Mouse (Mus musculus) gastrocnemius, postnatal 14 days (tissue): ENCODE measurements around the gene Gm21970. TPM values are rescaled to one million over a fixed set of nuclear protein-coding genes. Genes with fewer than 3 reads are reported as not detected.
A peak's percentile ranks its signal among the peaks of the same experiment; 100 is the strongest.

ENCODE experiments used
- DNase-seq: peaks from one replicate; pipeline ENCODE4 v3.0.0; 2021; ENCODE audit warnings: mixed read lengths
- intact Hi-C: fragments of 180-260 bp; cut with DNase I; formaldehyde crosslinking; loops from one replicate; pipeline ENCODE4 v1.15.1; 2025; ENCODE audit warnings: low total_unique reads
- total RNA-seq, 2 experiments: library from RNA; stranded (reverse); gene quantifications; 2 replicates each; pipeline ENCODE4 v1.2.3; 2021

The Gm21970 gene
- total RNA-seq, 2 experiments from 2014 or later, result not detected

DNA sequence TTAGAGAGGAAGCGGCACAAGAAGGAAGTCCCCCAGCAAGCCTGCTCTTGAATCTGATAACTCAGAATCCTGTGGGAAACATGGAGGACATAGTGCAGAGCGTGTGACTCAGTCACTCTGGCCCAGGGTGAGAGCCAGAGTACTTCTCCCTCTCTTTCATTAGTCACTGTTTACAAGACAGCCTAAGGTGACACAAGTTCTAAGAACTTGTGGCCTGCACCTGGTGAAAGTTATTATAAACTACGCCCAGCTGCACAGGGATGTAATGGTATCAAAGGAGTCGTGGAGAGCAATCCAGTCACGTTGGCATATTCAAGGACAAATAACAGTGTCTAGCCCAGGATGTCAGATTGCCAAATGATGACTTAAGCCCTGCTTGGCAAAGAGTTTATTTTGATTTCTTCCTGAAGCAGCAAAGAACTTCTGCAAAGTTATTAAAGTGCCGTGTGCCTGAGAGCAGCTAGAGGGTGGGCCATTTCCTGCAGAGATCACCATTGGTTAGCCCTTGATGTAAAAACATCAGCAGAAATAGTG, 60.9 kb downstream of the Gm21970 start:
- intact Hi-C loops, result no loop called here
- DNase-seq, result no peak

DNA sequence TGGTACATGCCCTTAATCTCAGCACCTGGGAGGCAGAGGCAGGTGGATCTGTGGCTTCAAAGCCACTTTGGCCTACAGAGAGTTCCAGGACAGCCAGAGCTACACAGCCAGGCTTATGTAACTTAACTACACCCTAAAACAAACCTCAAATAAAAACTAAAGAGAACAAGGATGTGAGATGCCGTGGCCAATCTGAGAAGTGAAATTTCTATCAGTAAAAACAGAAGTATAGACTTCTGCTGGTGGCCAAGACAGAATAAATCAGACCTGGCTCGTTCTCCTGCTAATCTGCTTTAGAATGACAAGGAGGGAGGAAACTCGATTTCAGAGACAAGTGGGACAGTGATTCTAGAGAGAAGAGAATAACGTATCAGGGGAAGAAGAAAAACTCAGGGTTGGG, 64.3 kb downstream of the Gm21970 start:
- intact Hi-C loops, result no loop called here

DNA sequence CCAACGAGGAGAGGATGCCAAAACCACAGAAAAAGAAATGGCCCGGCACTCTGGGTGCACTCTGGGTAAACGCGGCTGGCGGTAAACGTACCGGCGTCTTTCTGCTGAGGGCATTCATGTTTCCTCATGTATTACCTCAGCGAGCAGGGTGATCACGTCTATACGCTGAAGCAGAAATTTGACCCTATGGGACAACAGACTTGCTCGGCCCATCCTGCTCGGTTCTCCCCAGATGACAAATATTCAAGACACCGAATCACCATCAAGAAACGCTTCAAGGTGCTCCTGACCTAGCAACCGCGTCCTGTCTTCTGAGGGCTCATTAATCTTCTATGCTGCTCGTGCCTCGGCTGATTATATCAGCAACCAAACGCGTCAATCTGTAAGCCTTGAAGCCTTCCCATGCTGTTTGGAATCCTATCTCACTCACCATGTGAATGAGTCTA, 66.8 kb downstream of the Gm21970 start:
- no peak for DNase-seq
- intact Hi-C loops, result no loop called here

More for the DNA sequence above, 64.3 kb downstream of the Gm21970 start:
- no peak for DNase-seq

DNA sequence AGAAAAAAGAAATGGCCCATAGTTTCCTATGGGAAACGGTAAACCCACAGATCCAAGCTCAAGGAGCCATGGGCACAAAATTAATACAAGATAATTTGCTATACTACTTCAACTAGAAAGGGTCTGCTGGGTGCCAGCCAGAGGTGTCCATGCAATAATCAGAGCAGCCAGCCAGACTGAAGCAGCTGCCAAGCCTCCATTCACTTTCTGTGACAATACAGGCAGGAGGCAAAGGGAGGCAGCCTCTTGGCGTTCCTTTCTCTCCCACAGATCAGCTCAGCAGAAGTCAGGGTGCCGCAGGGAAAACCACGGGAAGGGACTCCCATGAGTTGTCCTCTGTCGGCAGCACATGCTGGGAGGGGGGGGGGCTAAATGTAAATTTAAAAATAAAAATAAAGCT, 67.5 kb downstream of the Gm21970 start:
- intact Hi-C loops, result no loop called here
- DNase-seq, result no peak

DNA sequence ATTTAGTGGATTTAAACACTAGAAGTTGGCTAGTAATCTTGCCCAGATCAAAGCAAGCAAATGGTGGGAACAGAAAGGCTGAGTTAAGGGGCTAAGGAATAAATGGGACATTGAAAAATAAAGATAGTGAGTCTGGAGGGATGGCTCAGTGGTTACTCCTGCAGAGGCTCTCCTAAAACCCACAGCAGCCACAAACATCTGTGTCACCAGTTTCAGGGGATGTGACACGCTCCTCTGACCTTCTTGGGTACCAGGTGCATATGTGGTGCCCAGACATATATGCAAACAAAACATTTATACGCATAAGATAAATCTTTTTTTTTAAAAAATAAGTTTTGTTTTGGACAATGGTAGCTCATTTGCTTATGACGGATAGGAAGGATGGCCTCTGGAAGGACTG, 67.9 kb downstream of the Gm21970 start:
- intact Hi-C loops, result no loop called here
- DNase-seq, result no peak

DNA sequence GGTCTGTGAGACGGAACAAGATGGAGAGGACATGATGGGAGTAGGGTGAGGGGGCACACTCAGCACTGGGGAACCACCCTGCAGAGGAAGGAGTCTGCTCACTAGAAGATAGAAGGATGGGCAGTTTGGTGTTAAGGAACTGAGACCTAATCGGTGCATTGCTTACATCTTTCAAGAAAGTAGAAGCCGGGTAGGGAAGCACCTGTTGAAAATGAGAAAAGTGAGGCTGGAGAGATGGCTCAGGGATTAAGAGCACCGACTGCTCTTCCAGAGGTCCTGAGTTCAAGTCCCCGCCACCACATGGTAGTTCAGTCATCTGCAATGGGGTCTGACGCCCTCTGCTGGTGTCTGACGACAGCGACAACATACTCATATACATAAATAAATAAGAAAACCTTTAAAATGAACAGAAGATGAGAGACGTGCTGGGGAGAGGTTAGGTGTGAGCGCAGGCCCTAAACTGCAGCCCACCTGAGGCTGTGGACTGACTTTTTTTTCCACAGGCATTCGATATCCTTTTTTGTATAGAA, 68.4 kb downstream of the Gm21970 start:
- intact Hi-C loops, result no loop called here
- DNase-seq, result no peak

DNA sequence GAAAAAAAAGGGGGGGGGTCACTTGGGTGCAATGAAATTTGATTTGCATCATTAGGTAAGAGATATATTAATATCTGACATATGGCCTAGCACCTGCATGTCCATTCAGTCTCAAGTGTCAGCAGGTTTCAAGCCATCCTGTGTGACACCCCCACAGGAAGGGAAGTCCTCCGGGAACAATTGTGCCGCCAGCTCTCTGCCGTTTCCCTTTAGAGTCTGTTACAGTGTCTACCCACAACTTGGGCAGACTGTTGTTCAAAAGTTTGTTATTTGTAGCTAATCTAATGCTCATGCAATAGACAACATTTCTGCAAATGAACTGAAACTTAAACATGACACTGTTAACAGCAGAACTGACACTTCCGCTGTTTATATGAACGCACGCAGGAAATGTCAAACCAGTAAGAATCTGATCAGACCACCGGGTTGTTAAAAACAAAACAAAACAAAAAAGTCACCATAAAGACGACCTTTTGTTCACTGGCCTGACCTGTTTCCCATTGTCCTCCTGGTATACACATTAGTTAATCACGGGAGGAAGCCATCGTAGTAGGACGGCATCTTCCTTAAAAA, 69.6 kb downstream of the Gm21970 start:
- no peak for DNase-seq
- intact Hi-C loops, result no loop called here

DNA sequence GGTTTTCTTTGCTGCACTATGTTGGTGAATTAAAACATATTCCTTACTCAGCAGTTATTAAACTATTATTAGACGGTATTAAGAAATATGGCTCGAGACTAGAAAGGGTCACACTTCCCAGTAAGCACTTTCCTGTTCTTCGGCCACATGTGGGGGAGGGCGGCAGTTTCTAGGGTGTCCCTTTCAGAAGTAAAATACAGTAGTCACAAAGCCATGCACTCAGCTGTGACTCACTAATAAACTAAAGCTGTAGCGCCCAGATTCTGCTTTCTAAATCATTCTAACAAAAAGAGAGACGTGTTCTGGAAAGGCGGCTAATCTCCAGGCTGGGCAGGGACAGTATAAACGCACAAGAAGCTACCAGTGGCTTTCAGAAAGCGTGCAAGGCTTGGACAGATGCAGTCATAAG, 70.3 kb downstream of the Gm21970 start:
- DNase-seq, result no peak
- intact Hi-C loops, result no loop called here

DNA sequence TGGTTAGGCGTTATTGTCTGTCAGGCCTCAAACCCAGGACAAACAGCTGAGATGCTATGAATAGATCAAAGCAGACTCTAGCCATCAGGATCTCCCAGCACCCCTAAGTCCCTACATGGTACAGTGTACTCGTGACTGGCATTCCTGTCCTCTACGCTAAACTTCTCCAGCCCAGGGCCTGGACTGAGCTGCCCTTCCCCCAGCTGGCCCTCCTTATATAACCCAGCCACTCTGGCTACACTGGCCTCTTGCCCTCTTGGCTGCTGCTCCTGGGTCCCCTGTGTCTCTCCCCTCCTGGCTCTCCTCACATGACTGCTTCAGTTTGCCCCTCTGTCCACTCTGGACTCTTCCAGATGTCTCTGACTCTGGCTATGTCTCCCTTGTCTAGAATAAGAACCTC, 71.1 kb downstream of the Gm21970 start:
- no peak for DNase-seq
- intact Hi-C loops, result no loop called here

DNA sequence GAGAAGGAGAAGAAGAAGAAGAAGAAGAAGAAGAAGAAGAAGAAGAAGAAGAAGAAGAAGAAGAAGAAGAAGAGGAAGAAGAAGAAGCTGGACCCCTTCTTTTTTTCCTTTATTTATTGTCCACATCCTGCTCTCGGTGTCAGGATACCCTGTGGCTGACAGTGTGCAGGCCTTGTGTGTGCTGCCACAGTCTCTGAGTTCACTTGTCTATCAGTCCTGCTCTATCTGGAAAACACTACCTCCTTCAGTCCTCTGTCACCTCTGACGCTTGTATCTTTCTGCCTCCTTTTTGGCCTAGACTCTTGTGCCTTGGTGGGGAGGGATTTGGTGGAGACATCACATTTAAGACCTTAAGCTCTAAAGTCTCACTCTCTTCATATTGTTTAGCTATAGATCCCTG, 71.9 kb downstream of the Gm21970 start:
- DNase-seq, result no peak
- intact Hi-C loops, result no loop called here

DNA sequence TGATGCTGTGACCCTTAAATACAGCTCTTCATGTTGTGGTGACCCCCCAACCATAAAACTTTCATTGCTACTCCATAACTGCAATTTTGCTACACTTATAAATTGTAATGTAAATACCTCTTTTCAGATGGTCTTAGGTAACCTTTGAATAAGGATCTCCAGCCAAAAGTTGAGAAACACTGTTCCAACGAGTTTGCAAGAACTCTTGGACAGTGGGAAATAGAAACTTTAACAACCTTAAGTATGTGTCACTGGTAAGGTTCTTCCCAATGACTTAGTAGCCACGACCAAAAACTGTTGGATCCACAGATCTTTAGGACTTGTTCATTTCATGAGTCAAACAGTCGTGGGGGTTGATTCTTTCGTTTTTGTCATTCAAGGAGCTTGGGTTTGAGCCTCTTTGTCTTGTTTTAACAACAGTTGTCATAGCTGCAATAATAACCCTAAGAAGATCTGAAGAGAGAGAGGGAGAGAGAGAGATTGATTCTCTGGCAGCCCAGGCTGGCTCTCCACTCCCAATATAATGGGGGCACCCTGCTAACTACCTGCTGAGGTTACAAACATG, 72.4 kb downstream of the Gm21970 start:
- no peak for DNase-seq
- intact Hi-C loops, result no loop called here

DNA sequence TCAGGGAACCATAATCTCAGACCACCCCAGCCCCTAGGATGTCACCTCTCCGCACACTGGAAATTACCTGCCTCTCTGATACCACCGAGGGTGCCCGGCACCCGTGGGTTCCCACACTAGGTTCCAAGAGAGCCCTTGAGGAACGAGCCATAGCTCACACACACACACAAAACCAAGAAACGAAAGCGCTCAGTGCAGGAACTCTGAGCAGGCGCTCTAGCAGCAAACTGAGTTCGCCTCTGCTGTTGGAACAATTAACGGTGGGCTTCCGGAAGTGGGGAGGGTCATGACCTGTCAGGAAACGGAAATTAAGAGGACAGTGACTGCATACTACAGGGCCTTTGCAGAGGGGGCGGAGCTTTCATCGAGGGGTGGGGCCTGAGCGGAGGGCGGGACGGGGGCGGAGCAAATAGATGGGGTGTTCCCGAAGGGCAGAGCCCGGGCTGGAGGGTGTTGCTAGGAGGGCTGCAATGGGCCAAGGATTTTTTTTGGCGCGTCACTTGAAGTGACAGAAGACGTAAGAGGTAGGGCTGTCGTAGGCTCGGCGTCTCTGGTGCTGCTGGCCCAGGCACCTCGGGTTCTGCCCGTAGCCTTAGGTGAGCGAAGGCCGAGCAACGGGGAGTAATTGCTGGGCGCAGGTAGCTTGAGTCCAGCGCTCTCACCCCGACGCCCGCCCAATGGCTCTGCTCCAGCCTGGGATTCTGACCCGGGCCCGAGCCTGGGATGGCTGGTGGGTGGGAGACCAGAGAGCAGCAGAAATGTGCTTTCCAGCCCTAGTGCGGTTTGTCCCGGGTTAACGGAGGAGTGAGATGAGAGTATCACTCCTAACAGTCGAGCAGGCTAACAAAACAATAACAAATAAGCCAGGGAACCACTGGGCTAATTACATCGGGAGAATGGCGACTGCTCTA, 73.3 kb downstream of the Gm21970 start:
- peak; percentile 91 for DNase-seq
- intact Hi-C loops, result no loop called here

DNA sequence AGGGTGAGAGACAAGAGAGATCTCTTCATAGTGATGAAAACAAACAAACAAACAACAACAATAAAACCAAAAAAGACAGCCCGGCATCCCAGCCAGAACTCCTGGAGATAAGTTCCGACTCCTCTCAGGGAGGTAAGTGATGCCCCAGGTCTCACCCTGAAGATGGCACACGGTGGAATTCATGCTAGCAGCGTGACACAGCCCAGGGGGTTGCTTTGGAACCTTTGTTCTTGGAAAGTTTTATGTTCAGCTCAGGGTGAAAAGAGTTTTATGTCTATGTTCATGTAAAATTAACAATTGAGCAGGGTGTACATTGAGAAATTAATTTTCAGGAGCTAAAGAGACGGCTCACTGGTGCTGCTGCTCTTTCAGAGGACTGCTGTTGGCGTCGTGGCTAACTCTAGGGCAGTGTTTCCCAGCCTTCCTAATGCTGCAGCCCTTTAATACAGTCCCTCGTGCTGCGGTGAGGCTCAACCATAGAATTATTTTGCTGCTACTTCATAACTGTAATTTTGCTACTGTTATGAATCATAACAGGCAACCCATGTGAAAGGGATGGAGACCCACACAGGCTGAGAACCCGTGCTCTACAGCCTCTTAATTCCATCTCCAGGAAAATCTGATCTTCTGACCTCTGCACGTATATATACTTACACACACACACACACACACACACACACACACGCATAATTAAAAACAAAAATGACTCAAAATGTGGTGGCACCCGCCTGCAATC, 74.2 kb downstream of the Gm21970 start:
- DNase-seq, result no peak
- intact Hi-C loops, result no loop called here

DNA sequence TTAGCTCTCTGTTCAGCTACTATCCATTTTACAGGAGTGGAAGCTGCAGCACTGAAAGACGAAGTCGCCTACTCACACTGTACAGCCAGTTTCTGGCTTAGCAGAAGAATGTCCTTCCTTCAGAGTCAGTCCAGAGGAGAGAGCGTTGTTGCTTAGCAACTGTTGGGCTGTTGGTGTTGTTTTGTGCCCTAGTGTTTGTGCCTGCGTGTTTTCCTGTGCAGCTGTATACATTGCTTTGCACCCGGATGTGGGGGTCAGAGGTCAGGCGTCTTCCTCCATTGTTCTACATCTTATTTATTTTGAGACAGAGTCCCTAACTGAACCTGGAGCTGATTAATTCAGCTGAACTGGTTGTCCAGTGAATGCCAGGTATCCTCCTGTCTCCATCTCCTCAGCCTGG, 75.0 kb downstream of the Gm21970 start:
- intact Hi-C loops, result no loop called here
- DNase-seq, result no peak

Other genes starting within 250 kb of the Gm21970 start
- not detected for gene Olig2, start 166.3 kb upstream of the Gm21970 start, total RNA-seq
- not detected for gene Olig1, start 121.9 kb upstream of the Gm21970 start, total RNA-seq
- gene Ifnar2, start 18.9 kb upstream of the Gm21970 start, total RNA-seq, result 10 to 100 TPM; 14.6 to 15.2 TPM
- 10 to 100 TPM in 1 of 2 experiments, 1 to 10 TPM in 1; 9.0 to 10.1 TPM for gene Il10rb, start 14.4 kb downstream of the Gm21970 start, total RNA-seq
- gene Ifnar1, start 93.5 kb downstream of the Gm21970 start, total RNA-seq, result 10 to 100 TPM; 26.1 to 28.7 TPM
- 10 to 100 TPM; 51.4 to 54.4 TPM for gene Ifngr2, start 155.4 kb downstream of the Gm21970 start, total RNA-seq
- gene Tmem50b, start 206.1 kb downstream of the Gm21970 start, total RNA-seq, result 10 to 100 TPM; 16.0 to 16.9 TPM
- gene Dnajc28, start 227.3 kb downstream of the Gm21970 start, total RNA-seq, result 1 to 10 TPM; 6.6 to 8.5 TPM